Mouse (Mus musculus): Measurements from ENCODE around the gene Pigf. TPM values are rescaled to one million over a fixed set of nuclear protein-coding genes. Genes with fewer than 3 reads are reported as not detected.

Gene Pigf
- polyA plus RNA-seq, 1 experiment from 2014 or later: 17.9 TPM

DNA sequence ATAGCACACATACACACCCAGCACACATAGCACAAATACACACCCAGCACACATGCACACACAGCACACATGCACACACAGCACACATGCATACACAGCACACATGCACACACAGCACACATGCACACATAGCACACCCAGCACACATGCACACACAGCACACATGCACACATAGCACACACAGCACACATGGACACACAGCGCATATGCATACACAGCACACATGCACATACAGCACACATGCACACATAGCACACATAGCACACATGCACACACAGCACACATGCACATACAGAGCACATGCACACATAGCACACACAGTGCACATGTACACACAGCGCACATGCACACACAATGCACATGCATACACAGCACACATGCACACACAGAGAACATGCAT lies 43.5 kb downstream of the Pigf start:
- Histone ChIP-seq H3K9me3 (replicated peaks; ENCODE audit: control insufficient read depth, low read length) (no peaks in the 10 kb centered on the region), H3K4me1 (ENCODE audit: control insufficient read depth, insufficient read depth, low read length) (peaks cover 9% of the 10 kb centered on the region), H3K4me3 (ENCODE audit: low read depth, low read length) (no peak overlapping the region), H3K9ac (ENCODE audit: low read depth, low read length) (no peak overlapping the region), H3K36me3 (ENCODE audit: control insufficient read depth, insufficient read depth, low read length) (peaks cover 3% of the 10 kb centered on the region; the same call in 1 of the 2 replicates), H3K27ac (ENCODE audit: low read depth, low read length) (no peak overlapping the region), H3K27me3 (ENCODE audit: control insufficient read depth, insufficient read depth, low read length) (no peaks in the 10 kb centered on the region), H3K4me2 (no peak overlapping the region)
- 93% methylated on average over 2 of the region's 2 CpGs for WGBS (ENCODE audit: insufficient replicate concordance)
- ATAC-seq (replicated peaks; ENCODE audit: insufficient number of reproducible peaks, low FRiP score, low TSS enrichment): no peak

GRCm38 (mm10) chr17:86981205-86981604 lies 44.0 kb downstream of the Pigf start:
- Histone ChIP-seq H3K9ac (ENCODE audit: low read depth, low read length) (no peak overlapping the region), H3K27ac (ENCODE audit: low read depth, low read length) (no peak overlapping the region), H3K4me1 (ENCODE audit: control insufficient read depth, insufficient read depth, low read length) (peaks cover 9% of the 10 kb centered on the region), H3K4me2 (no peak overlapping the region), H3K36me3 (ENCODE audit: control insufficient read depth, insufficient read depth, low read length) (peaks cover 3% of the 10 kb centered on the region; the same call in 1 of the 2 replicates), H3K27me3 (ENCODE audit: control insufficient read depth, insufficient read depth, low read length) (no peaks in the 10 kb centered on the region), H3K4me3 (ENCODE audit: low read depth, low read length) (no peak overlapping the region), H3K9me3 (replicated peaks; ENCODE audit: control insufficient read depth, low read length) (no peaks in the 10 kb centered on the region)
- 79% methylated on average over 1 of the region's 1 CpGs for WGBS (ENCODE audit: insufficient replicate concordance)
- ATAC-seq (replicated peaks; ENCODE audit: insufficient number of reproducible peaks, low FRiP score, low TSS enrichment): no peak

- Histone ChIP-seq H3K36me3 (ENCODE audit: control insufficient read depth, insufficient read depth, low read length) (peaks cover 3% of the 10 kb centered on the region; the same call in 1 of the 2 replicates), H3K27me3 (ENCODE audit: control insufficient read depth, insufficient read depth, low read length) (no peaks in the 10 kb centered on the region), H3K4me3 (ENCODE audit: low read depth, low read length) (no peak overlapping the region), H3K4me1 (ENCODE audit: control insufficient read depth, insufficient read depth, low read length) (peaks cover 5% of the 10 kb centered on the region), H3K9me3 (replicated peaks; ENCODE audit: control insufficient read depth, low read length) (no peaks in the 10 kb centered on the region), H3K4me2 (no peak overlapping the region), H3K27ac (ENCODE audit: low read depth, low read length) (no peak overlapping the region), H3K9ac (ENCODE audit: low read depth, low read length) (no peak overlapping the region)
- no peak for ATAC-seq (replicated peaks; ENCODE audit: insufficient number of reproducible peaks, low FRiP score, low TSS enrichment)
- 82% methylated on average over 6 of the region's 6 CpGs for WGBS (ENCODE audit: insufficient replicate concordance)
These were observed 46.7 kb downstream of the Pigf start for GRCm38 (mm10) chr17:86978496-86978895.

DNA sequence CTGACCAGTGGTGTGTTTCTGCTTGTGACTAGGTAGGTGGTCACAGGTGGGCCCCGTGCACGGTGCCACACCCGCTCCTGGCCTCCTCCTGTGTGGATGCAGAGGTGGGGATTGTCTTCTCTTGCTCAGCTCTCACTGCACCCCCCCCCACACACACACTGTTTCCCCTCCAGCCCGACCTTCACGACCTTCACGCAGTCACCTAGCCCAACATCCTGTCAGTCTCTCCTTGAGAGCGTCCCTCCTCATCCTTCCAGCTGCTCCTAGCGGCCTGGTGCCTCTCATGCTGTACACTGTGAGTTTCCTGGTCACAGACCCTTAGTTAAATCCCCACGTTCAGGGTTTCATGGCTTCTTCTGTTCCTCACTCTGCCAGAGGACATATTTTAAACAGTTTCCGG lies 48.8 kb downstream of the Pigf start:
- Histone ChIP-seq H3K27me3 (ENCODE audit: control insufficient read depth, insufficient read depth, low read length) (no peaks in the 10 kb centered on the region), H3K9ac (ENCODE audit: low read depth, low read length) (0 out of 2 replicates have a peak overlapping the region, but pooled peaks have one; percentile 3), H3K36me3 (ENCODE audit: control insufficient read depth, insufficient read depth, low read length) (peaks cover 5% of the 10 kb centered on the region; the same call in 1 of the 2 replicates), H3K9me3 (replicated peaks; ENCODE audit: control insufficient read depth, low read length) (no peaks in the 10 kb centered on the region), H3K4me1 (ENCODE audit: control insufficient read depth, insufficient read depth, low read length) (no peaks in the 10 kb centered on the region), H3K4me3 (ENCODE audit: low read depth, low read length) (no peak overlapping the region), H3K4me2 (no peak overlapping the region), H3K27ac (ENCODE audit: low read depth, low read length) (no peak overlapping the region)
- WGBS (ENCODE audit: insufficient replicate concordance): 70% methylated on average over 10 of the region's 10 CpGs
- ATAC-seq (replicated peaks; ENCODE audit: insufficient number of reproducible peaks, low FRiP score, low TSS enrichment): no peak

DNA sequence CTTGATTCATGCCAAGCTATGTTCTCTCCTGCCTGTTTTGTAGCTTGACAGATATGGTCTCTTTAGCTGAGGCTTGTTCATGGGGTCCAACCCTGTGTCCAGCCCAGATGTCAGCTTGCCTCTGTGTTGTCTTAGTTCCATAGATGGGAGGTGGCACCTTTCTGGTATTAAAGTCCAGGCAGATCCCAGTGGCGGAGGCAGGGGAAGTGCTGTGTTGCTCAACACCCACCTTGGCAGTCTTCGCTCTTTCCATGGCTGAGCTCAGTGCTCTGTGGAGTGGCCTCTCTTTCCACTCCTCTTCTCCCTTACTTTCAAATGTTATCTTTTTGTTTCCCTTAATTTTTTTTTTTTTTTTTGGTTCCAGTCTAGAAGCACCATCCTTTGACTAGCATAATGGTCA lies 52.1 kb downstream of the Pigf start:
- 0 out of 2 replicates have a peak, but pooled peaks cover 2% of the 10 kb centered on the region for H3K36me3 ChIP-seq (ENCODE audit: control insufficient read depth, insufficient read depth, low read length)
- no peak for ATAC-seq (replicated peaks; ENCODE audit: insufficient number of reproducible peaks, low FRiP score, low TSS enrichment)
- no peak overlapping the region for H3K4me3 ChIP-seq (ENCODE audit: low read depth, low read length)
- H3K27me3 ChIP-seq (ENCODE audit: control insufficient read depth, insufficient read depth, low read length): no peaks in the 10 kb centered on the region
- peaks cover 10% of the 10 kb centered on the region for H3K4me1 ChIP-seq (ENCODE audit: control insufficient read depth, insufficient read depth, low read length)
- no peaks in the 10 kb centered on the region for H3K9me3 ChIP-seq (replicated peaks; ENCODE audit: control insufficient read depth, low read length)
- no peak overlapping the region for H3K4me2 ChIP-seq
- H3K9ac ChIP-seq (ENCODE audit: low read depth, low read length): no peak overlapping the region
- no peak overlapping the region for H3K27ac ChIP-seq (ENCODE audit: low read depth, low read length)
- 87% methylated on average over 2 of the region's 2 CpGs for WGBS (ENCODE audit: insufficient replicate concordance)

- no peak overlapping the region for H3K27ac ChIP-seq (ENCODE audit: low read depth, low read length)
- no peaks in the 10 kb centered on the region for H3K27me3 ChIP-seq (ENCODE audit: control insufficient read depth, insufficient read depth, low read length)
- no peak for ATAC-seq (replicated peaks; ENCODE audit: insufficient number of reproducible peaks, low FRiP score, low TSS enrichment)
- peaks cover 2% of the 10 kb centered on the region; the same call in 1 of the 2 replicates for H3K36me3 ChIP-seq (ENCODE audit: control insufficient read depth, insufficient read depth, low read length)
- 82% methylated on average over 7 of the region's 7 CpGs for WGBS (ENCODE audit: insufficient replicate concordance)
- no peak overlapping the region for H3K9ac ChIP-seq (ENCODE audit: low read depth, low read length)
- no peak overlapping the region for H3K4me2 ChIP-seq
- H3K4me1 ChIP-seq (ENCODE audit: control insufficient read depth, insufficient read depth, low read length): peaks cover 22% of the 10 kb centered on the region
- H3K4me3 ChIP-seq (ENCODE audit: low read depth, low read length): no peak overlapping the region
- no peaks in the 10 kb centered on the region for H3K9me3 ChIP-seq (replicated peaks; ENCODE audit: control insufficient read depth, low read length)
These were observed 53.3 kb downstream of the Pigf start for GRCm38 (mm10) chr17:86971860-86972259.

- no peak overlapping the region for H3K9ac ChIP-seq (ENCODE audit: low read depth, low read length)
- peaks cover 2% of the 10 kb centered on the region; the same call in 1 of the 2 replicates for H3K36me3 ChIP-seq (ENCODE audit: control insufficient read depth, insufficient read depth, low read length)
- H3K27ac ChIP-seq (ENCODE audit: low read depth, low read length): no peak overlapping the region
- H3K27me3 ChIP-seq (ENCODE audit: control insufficient read depth, insufficient read depth, low read length): no peaks in the 10 kb centered on the region
- no peak overlapping the region for H3K4me2 ChIP-seq
- no peak for ATAC-seq (replicated peaks; ENCODE audit: insufficient number of reproducible peaks, low FRiP score, low TSS enrichment)
- 71% methylated on average over 5 of the region's 5 CpGs for whole genome bisulfite sequencing (ENCODE audit: insufficient replicate concordance)
- H3K4me1 ChIP-seq (ENCODE audit: control insufficient read depth, insufficient read depth, low read length): peaks cover 23% of the 10 kb centered on the region
- H3K9me3 ChIP-seq (replicated peaks; ENCODE audit: control insufficient read depth, low read length): no peaks in the 10 kb centered on the region
- no peak overlapping the region for H3K4me3 ChIP-seq (ENCODE audit: low read depth, low read length)
These were observed 54.2 kb downstream of the Pigf start for GRCm38 (mm10) chr17:86971036-86971435.

DNA sequence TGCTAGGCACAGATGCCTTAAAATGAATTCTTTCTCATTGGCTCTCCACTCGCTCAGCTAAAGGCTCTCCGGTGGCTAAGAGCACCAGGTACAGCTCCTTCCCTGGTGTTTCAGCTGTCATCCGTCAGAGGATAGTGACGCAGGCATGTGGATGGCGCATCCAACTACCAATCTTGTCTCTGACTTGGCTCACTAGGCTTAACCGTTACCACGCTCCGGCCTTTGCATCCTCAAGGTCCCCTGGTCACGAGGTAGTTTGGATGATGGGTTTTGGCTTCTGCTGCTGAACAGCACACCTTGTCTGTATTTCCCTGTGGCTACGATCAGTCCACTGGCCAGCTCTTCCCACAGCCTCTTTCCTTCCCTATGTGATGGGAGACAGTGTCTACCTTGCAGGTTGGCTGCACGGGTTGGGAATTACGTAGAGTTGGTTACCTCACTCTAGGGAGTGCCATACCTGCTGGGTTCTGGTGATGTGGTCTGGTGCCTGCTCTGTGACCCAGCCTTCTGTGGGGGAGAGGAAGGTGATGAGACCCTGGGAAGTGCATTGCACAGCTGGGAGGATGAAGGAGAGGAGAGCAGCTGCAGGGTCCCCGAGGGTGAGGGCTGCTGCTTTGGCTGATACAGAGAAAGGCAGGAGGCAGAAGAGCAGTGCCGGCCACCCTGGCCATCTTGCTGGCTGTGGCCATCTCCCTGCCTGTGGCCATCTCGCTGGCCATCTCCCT lies 55.0 kb downstream of the Pigf start:
- H3K9ac ChIP-seq (ENCODE audit: low read depth, low read length): no peak overlapping the region
- no peak overlapping the region for H3K4me3 ChIP-seq (ENCODE audit: low read depth, low read length)
- no peak for ATAC-seq (replicated peaks; ENCODE audit: insufficient number of reproducible peaks, low FRiP score, low TSS enrichment)
- no peak overlapping the region for H3K27ac ChIP-seq (ENCODE audit: low read depth, low read length)
- no peak overlapping the region for H3K4me2 ChIP-seq
- peaks cover 27% of the 10 kb centered on the region for H3K4me1 ChIP-seq (ENCODE audit: control insufficient read depth, insufficient read depth, low read length)
- peaks cover 2% of the 10 kb centered on the region; the same call in 1 of the 2 replicates for H3K36me3 ChIP-seq (ENCODE audit: control insufficient read depth, insufficient read depth, low read length)
- no peaks in the 10 kb centered on the region for H3K27me3 ChIP-seq (ENCODE audit: control insufficient read depth, insufficient read depth, low read length)
- WGBS (ENCODE audit: insufficient replicate concordance): 85% methylated on average over 15 of the region's 15 CpGs
- H3K9me3 ChIP-seq (replicated peaks; ENCODE audit: control insufficient read depth, low read length): no peaks in the 10 kb centered on the region

GRCm38 (mm10) chr17:86969582-86969981 lies 55.6 kb downstream of the Pigf start:
- Histone ChIP-seq H3K4me2 (no peak overlapping the region), H3K9me3 (replicated peaks; ENCODE audit: control insufficient read depth, low read length) (no peaks in the 10 kb centered on the region), H3K4me3 (ENCODE audit: low read depth, low read length) (no peak overlapping the region), H3K27ac (ENCODE audit: low read depth, low read length) (no peak overlapping the region), H3K27me3 (ENCODE audit: control insufficient read depth, insufficient read depth, low read length) (no peaks in the 10 kb centered on the region), H3K36me3 (ENCODE audit: control insufficient read depth, insufficient read depth, low read length) (peaks cover 2% of the 10 kb centered on the region; the same call in 1 of the 2 replicates), H3K9ac (ENCODE audit: low read depth, low read length) (no peak overlapping the region), H3K4me1 (ENCODE audit: control insufficient read depth, insufficient read depth, low read length) (peaks cover 32% of the 10 kb centered on the region)
- 80% methylated on average over 5 of the region's 5 CpGs for WGBS (ENCODE audit: insufficient replicate concordance)
- ATAC-seq (replicated peaks; ENCODE audit: insufficient number of reproducible peaks, low FRiP score, low TSS enrichment): no peak

Data from heart, embryonic 11.5 days (tissue).